Mouse (Mus musculus): ENCODE results near the gene Serpina1b.
"Not testable (repeated sequence)": the region's sequence is repeated elsewhere in the genome, so short reads cannot be mapped to it uniquely, and the experiment has no call there.

Gene Serpina1b

DNA sequence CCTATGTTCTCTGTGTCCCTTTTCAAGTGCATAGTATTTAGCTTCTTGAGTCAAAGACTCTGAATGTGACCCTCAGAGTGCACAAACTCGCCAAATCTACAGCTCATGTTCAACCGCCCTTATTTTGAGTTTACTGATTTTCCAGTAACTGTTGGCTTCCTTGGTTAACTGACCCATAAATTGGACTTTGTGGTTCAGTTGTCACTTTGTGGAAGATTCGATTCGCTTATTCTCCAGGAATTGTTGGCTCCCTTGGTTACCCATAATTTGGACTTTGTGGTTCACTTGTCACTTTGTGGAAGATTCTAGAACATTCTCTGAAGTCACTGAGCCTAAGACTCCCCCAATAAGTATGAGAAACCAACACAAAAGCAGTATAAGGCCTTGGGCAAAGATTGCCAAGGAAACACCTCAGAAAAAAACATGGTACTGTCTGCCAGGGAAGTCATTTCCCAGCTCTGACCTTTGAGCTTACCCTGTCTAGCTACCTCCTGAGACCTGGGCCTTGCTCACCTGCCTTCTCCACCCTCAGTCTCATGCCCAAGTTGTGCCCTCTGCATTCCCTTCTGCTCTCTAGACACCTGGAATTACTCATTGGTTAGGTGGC is 129.9 kb downstream of the Serpina1b start:
- DNase-seq (ENCODE audit: low spot score in 2 of 2) = no peak

GRCm38 (mm10) chr12:103695429-103695828 is 134.7 kb downstream of the Serpina1b start, which contains the start of gene Serpina1f:
Gene Serpina1f (minus strand): TSS chr12:103695529.
- no peak for DNase-seq (ENCODE audit: low spot score in 2 of 2)

DNA sequence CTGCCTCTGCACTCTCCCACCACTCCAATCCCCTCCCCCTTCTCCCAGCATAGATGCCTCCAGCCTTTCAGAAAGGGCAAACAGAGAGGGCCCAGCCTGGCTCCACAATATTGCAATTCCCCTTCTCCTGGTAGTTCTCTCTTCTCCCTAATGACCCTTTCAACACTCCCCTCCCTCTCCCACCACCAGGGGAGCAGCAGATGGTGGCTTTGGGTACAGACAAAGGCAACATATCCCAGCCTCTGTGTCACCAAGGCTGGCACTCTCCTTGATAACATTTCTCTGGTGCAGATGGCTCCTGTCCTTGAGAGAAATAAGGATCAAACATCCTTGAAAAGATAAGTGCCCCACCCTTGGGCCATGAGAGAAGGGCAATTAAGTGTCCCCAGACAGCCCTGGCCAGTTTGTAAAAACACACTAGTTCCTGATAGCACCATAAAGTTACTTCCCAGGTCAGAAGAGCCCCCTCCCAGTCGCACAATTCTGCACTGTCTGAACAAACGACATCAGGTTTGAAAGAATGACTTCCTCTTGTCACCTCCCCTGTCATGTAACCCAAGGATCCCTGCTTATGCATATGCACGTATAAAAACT is 141.9 kb downstream of the Serpina1b start:
- DNase-seq (ENCODE audit: low spot score in 2 of 2) = no peak

DNA sequence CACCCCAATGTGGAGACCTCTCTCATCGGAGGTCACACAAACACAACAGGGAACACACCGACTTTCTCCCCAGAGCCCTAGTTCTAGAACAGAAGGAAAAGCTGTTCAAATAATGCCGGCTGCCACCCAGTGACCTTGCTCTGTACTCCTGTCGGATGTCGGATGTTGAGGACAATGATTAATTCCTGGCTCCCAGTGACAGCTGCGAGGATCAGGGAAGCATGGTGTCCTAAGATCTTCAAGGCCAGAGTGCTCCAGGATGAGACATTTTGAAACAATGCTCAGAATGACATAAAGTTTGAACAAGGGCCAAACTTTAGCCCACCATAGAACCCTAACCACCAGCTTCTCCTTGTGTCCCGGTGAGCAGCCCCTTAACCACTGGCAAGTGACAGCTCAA is 143.2 kb downstream of the Serpina1b start:
- DNase-seq (ENCODE audit: low spot score in 2 of 2) = no peak

DNA sequence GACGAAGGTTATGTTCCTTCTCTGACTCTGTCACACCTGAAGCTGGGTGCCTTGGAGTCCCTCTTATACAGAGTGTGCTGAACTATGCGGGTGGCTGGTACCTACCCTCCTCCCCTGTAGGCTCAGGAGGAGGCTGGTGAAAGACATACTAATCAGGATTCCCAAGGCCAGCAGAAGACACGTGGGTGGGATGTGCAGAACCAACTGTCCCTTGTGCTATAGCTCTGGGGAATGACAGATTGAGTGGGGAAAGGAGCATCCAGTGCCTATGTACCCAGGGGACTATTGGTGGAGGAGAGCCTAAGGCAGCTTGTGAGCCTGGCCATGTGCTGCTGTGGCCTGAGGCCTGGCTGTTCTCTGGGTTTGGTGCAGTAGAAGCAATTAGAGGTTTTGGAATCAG is 144.1 kb downstream of the Serpina1b start:
- DNase-seq (ENCODE audit: low spot score in 2 of 2) = peak in 1 of 2 experiments; percentile 10

- no peak for DNase-seq (ENCODE audit: low spot score in 2 of 2)
Observed at GRCm38 (mm10) chr12:103685386-103685785, 144.8 kb downstream of the Serpina1b start.

GRCm38 (mm10) chr12:103683775-103684174 is 146.4 kb downstream of the Serpina1b start:
- DNase-seq (ENCODE audit: low spot score in 2 of 2) = no peak

- no peak for DNase-seq (ENCODE audit: low spot score in 2 of 2)
Observed at GRCm38 (mm10) chr12:103681739-103682138, 148.4 kb downstream of the Serpina1b start.

- DNase-seq (ENCODE audit: low spot score in 2 of 2) = no peak
Observed at GRCm38 (mm10) chr12:103681169-103681568, 149.0 kb downstream of the Serpina1b start.

GRCm38 (mm10) chr12:103679853-103680252 is 150.3 kb downstream of the Serpina1b start:
- not testable (repeated sequence) for DNase-seq (ENCODE audit: low spot score in 2 of 2)

Data from frontal cortex, postnatal 14 days (tissue).